Mouse (Mus musculus) cortical plate, adult 2 months (tissue): ENCODE measurements at regions not wholly inside any gene's neighbourhood (a gene's known extent, or its start where the extent isn't known, plus 50 kb on each side); places are given as distances from the start of the nearest gene placed in this dataset.

Source experiments
- CTCF ChIP-seq: fragments of 200-500 bp; IDR thresholded peaks from 2 replicates; pipeline ENCODE4 v1.5.1; 2011; ENCODE audit warnings: mild to moderate bottlenecking, control low read depth, low read length; ENCODE audit not compliant: insufficient read depth; ENCODE audit errors: extremely low read depth
- POLR2A ChIP-seq: fragments of 200-500 bp; IDR thresholded peaks from 2 replicates; pipeline ENCODE4 v1.6.1; 2011; ENCODE audit warnings: mild to moderate bottlenecking, low read length, control low read depth; ENCODE audit not compliant: insufficient read depth; ENCODE audit errors: extremely low read depth

DNA sequence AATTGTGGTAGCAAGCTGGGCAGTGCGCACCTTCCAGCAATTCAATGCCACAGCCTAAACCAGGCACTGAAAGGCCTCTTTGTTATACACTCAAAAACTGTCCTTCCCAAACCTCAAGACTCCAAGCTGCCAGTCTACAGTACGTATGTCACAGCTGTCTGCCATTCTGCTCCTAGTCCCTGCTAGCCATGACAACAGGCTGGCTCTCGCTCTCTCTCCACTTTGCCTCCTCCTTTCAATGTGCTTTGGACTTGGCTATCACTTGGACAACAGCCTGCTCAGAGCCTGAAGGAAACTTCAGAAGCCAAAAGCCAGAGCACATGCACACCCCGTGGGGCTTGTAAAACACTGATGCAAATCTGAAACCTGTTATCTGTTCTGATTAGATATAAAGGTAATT is 125.9 kb upstream of the Plcz1 start:
- no peak for TF ChIP-seq CTCF
- TF ChIP-seq POLR2A: no peak
